Mouse (Mus musculus): ENCODE data around the gene Fsip1. TPM values are rescaled to one million over a fixed set of nuclear protein-coding genes. Genes with fewer than 3 reads are reported as not detected.

Gene Fsip1
- total and polyA plus RNA-seq, 3 experiments: 0.17 to 0.49 (median 0.47) TPM

GRCm38 (mm10) chr2:118299981-118300380 lies 43.2 kb upstream of the Fsip1 start:
- DNase-seq (ENCODE audit: extremely low read depth): no peak
- in situ Hi-C loops (cut with MboI; ENCODE audit: low pct_ligation_motif_present, low pct_unique_long_range_greater_than_20kb, low sequenced_read_pairs): no loop called here
- Histone ChIP-seq H3K36me3 (replicated peaks in 1 of 2; ENCODE audit: control insufficient read depth in 1 of 2, insufficient read depth in 1 of 2, low read length in 1 of 2) (peaks cover 0 to 2% of the 10 kb centered on the region in 2 experiments), H3K4me2 (ENCODE audit: insufficient read depth, low read depth, poor library complexity, severe bottlenecking) (no peak overlapping the region), H3K27ac (ENCODE audit: insufficient read depth, low read depth) (no peak overlapping the region), H3K9me3 (replicated peaks; ENCODE audit: low read length) (no peaks in the 10 kb centered on the region), H3K27me3 (replicated peaks) (no peaks in the 10 kb centered on the region), H3K79me2 (replicated peaks; ENCODE audit: control insufficient read depth, extremely low read depth, insufficient read depth, poor library complexity, severe bottlenecking) (no peaks in the 10 kb centered on the region), H3K4me3 (replicated peaks in 1 of 3; ENCODE audit: low read depth in 2 of 3, low read length in 2 of 3, poor library complexity in 1 of 3) (no peak overlapping the region), H3K9ac (ENCODE audit: insufficient read depth, low read depth) (no peak overlapping the region), H3K4me1 (ENCODE audit: control insufficient read depth in 1 of 2, insufficient read depth in 2 of 2) (peaks cover 11 to 36% of the 10 kb centered on the region in 2 experiments; a peak in 3 of 4 replicates)
- dilution Hi-C loops (cut with MboI; ENCODE audit: extremely low pct_ligation_motif_present, extremely low pct_unique_long_range_greater_than_20kb, low sequenced_read_pairs): no loop called here
- TF ChIP-seq POLR2A (IDR thresholded peaks at IDR 0.05; ENCODE audit: low read depth, low read length): no peak
- TF ChIP-seq POLR2AphosphoS2 (IDR thresholded peaks at IDR 0.05; ENCODE audit: low read depth, low read length): no peak
- no peak for TF ChIP-seq CHD1 (IDR thresholded peaks at IDR 0.05; ENCODE audit: low read depth, low read length)
- TF ChIP-seq RCOR1 (conservative IDR thresholded peaks at IDR 0.05; ENCODE audit: low read depth, low read length): no peak
- no peak for TF ChIP-seq CHD2 (IDR thresholded peaks at IDR 0.05; ENCODE audit: low read length)
- no peak for TF ChIP-seq MAZ (IDR thresholded peaks at IDR 0.05; ENCODE audit: low read depth, low read length)
- TF ChIP-seq KAT2A (IDR thresholded peaks at IDR 0.05; ENCODE audit: insufficient replicate concordance, low read length): no peak
- no peak for TF ChIP-seq JUND (conservative IDR thresholded peaks at IDR 0.05; ENCODE audit: low read depth, low read length)
- TF ChIP-seq TCF12 (IDR thresholded peaks at IDR 0.05; ENCODE audit: low read depth, low read length): no peak
- no peak for TF ChIP-seq IRF4 (IDR thresholded peaks at IDR 0.05; ENCODE audit: low read depth, low read length)
- no peak for TF ChIP-seq NRF1 (IDR thresholded peaks at IDR 0.05; ENCODE audit: low read depth, low read length)
- TF ChIP-seq ETS1 (conservative IDR thresholded peaks at IDR 0.05; ENCODE audit: low read depth, low read length): no peak
- TF ChIP-seq MXI1 (IDR thresholded peaks at IDR 0.05; ENCODE audit: low read depth, low read length): no peak
- TF ChIP-seq PAX5 (IDR thresholded peaks at IDR 0.05; ENCODE audit: low read length): no peak
- TF ChIP-seq ELF1 (IDR thresholded peaks at IDR 0.05; ENCODE audit: low read depth, low read length): no peak
- no peak for TF ChIP-seq USF1 (IDR thresholded peaks at IDR 0.05; ENCODE audit: low read depth, low read length)
- TF ChIP-seq BHLHE40 (IDR thresholded peaks at IDR 0.05; ENCODE audit: low read depth, low read length): no peak
- TF ChIP-seq SMC3 (IDR thresholded peaks at IDR 0.05; ENCODE audit: low read depth, low read length): no peak
- TF ChIP-seq ZMIZ1 (IDR thresholded peaks at IDR 0.05; ENCODE audit: low read depth, low read length): no peak
- TF ChIP-seq SIN3A (IDR thresholded peaks at IDR 0.05; ENCODE audit: low read length): no peak

- no peak overlapping the region for H3K27ac ChIP-seq (ENCODE audit: insufficient read depth, low read depth)
- no peaks in the 10 kb centered on the region for H3K27me3 ChIP-seq (replicated peaks)
- TF ChIP-seq CHD1 (IDR thresholded peaks at IDR 0.05; ENCODE audit: low read depth, low read length) (no peak), KAT2A (IDR thresholded peaks at IDR 0.05; ENCODE audit: insufficient replicate concordance, low read length) (no peak), NRF1 (IDR thresholded peaks at IDR 0.05; ENCODE audit: low read depth, low read length) (no peak), IRF4 (IDR thresholded peaks at IDR 0.05; ENCODE audit: low read depth, low read length) (no peak), MAZ (IDR thresholded peaks at IDR 0.05; ENCODE audit: low read depth, low read length) (no peak), CHD2 (IDR thresholded peaks at IDR 0.05; ENCODE audit: low read length) (no peak), USF1 (IDR thresholded peaks at IDR 0.05; ENCODE audit: low read depth, low read length) (no peak), UBTF (IDR thresholded peaks at IDR 0.05; ENCODE audit: low read depth, low read length) (no peak), CTCF (conservative IDR thresholded peaks at IDR 0.05 in 1 of 2, IDR thresholded peaks at IDR 0.05 in 1 of 2; ENCODE audit: low read depth in 2 of 2, low read length in 2 of 2) (no peak), HCFC1 (IDR thresholded peaks at IDR 0.05; ENCODE audit: low read depth, low read length) (no peak), GABPA (IDR thresholded peaks at IDR 0.05; ENCODE audit: insufficient replicate concordance, low read depth, low read length) (no peak), SIN3A (IDR thresholded peaks at IDR 0.05; ENCODE audit: low read length) (no peak), USF2 (conservative IDR thresholded peaks at IDR 0.05; ENCODE audit: low read depth, low read length) (no peak), E2F4 (IDR thresholded peaks at IDR 0.05; ENCODE audit: insufficient replicate concordance, low read depth, low read length) (no peak), TBP (conservative IDR thresholded peaks at IDR 0.05; ENCODE audit: low read depth, low read length) (no peak), MAFK (IDR thresholded peaks at IDR 0.05; ENCODE audit: insufficient replicate concordance, low read length) (no peak), TCF12 (IDR thresholded peaks at IDR 0.05; ENCODE audit: low read depth, low read length) (no peak), EP300 (IDR thresholded peaks at IDR 0.05; ENCODE audit: low read length) (no peak)
- H3K4me3 ChIP-seq (replicated peaks in 1 of 3; ENCODE audit: low read depth in 2 of 3, low read length in 2 of 3, poor library complexity in 1 of 3): no peak overlapping the region
- no peaks in the 10 kb centered on the region for H3K79me2 ChIP-seq (replicated peaks; ENCODE audit: control insufficient read depth, extremely low read depth, insufficient read depth, poor library complexity, severe bottlenecking)
- no peak for DNase-seq (ENCODE audit: extremely low read depth)
- H3K36me3 ChIP-seq (replicated peaks in 1 of 2; ENCODE audit: control insufficient read depth in 1 of 2, insufficient read depth in 1 of 2, low read length in 1 of 2): no peaks in the 10 kb centered on the region
- no peak overlapping the region for H3K9ac ChIP-seq (ENCODE audit: insufficient read depth, low read depth)
- dilution Hi-C loops (cut with MboI; ENCODE audit: extremely low pct_ligation_motif_present, extremely low pct_unique_long_range_greater_than_20kb, low sequenced_read_pairs) (no loop called here), in situ Hi-C loops (cut with MboI; ENCODE audit: low pct_ligation_motif_present, low pct_unique_long_range_greater_than_20kb, low sequenced_read_pairs) (no loop called here)
- peaks cover 2% of the 10 kb centered on the region for H3K9me3 ChIP-seq (replicated peaks; ENCODE audit: low read length)
- H3K4me1 ChIP-seq (ENCODE audit: control insufficient read depth in 1 of 2, insufficient read depth in 2 of 2): peaks cover 11 to 41% of the 10 kb centered on the region in 2 experiments; a peak in 3 of 4 replicates
- H3K4me2 ChIP-seq (ENCODE audit: insufficient read depth, low read depth, poor library complexity, severe bottlenecking): no peak overlapping the region
Observed at GRCm38 (mm10) chr2:118298601-118299000, 41.8 kb upstream of the Fsip1 start.

Measured in CH12.LX (cell line).